Mouse (Mus musculus): ENCODE data around the gene Vmn1r61.

The Vmn1r61 gene

GRCm38 (mm10) chr7:5613195-5613594 lies at the start of gene Vmn1r61:
Vmn1r61 (minus strand) TSS chr7:5613295.
- DNase-seq (ENCODE audit: low spot score): no peak

Data from ovary, postnatal 10 days (tissue).